Mouse (Mus musculus) cerebellum, adult 2 months (tissue): ENCODE results near the gene Hip1r. TPM values are rescaled to one million over a fixed set of nuclear protein-coding genes. Genes with fewer than 3 reads are reported as not detected.

Experiments
- DNase-seq, 2 experiments: peaks; one replicate each; pipeline ENCODE4 v3.0.0; 2021
- H3K27ac ChIP-seq: fragments of 200-500 bp; 2 replicates; pipeline ENCODE4 v1.5.1; 2012; ENCODE audit warnings: low read length, control low read depth, inconsistent platforms; ENCODE audit not compliant: insufficient read depth
- H3K27me3 ChIP-seq: fragments of 200-500 bp; 2 replicates; pipeline ENCODE4 v1.6.1; 2012; ENCODE audit warnings: inconsistent platforms, mild to moderate bottlenecking, low read length, moderate library complexity; ENCODE audit not compliant: control insufficient read depth, insufficient read depth
- H3K4me1 ChIP-seq: fragments of 200-500 bp; 2 replicates; pipeline ENCODE4 v1.6.1; 2011; ENCODE audit warnings: low read length; ENCODE audit not compliant: control insufficient read depth, insufficient read depth
- H3K4me3 ChIP-seq: fragments of 200-500 bp; replicated peaks from 2 replicates; pipeline ENCODE3; 2011; ENCODE audit warnings: mild to moderate bottlenecking, low read depth, low read length, control low read depth; ENCODE audit not compliant: insufficient read depth
- CTCF ChIP-seq: fragments of 200-500 bp; IDR thresholded peaks from 2 replicates; pipeline ENCODE4 v1.5.1; 2011; ENCODE audit warnings: low read depth, mild to moderate bottlenecking, control low read depth, low read length, moderate library complexity, borderline replicate concordance; ENCODE audit not compliant: insufficient read depth
- POLR2A ChIP-seq: fragments of 200-500 bp; IDR thresholded peaks from 2 replicates; pipeline ENCODE4 v1.6.1; 2011; ENCODE audit warnings: low read length, control low read depth, borderline replicate concordance; ENCODE audit not compliant: insufficient read depth
- WGBS: fragments of 180-500 bp; shearing (Covaris S2); methylation state at CpG from one replicate; pipeline ENCODE4 v1.1.7; 2018; 5-methylcytosine and 5-hydroxymethylcytosine counted together
- polyA plus RNA-seq: library from polyadenylated mRNA; depleted of rRNA; stranded (reverse); fragments of >200 nt; gene quantifications from 2 replicates; pipeline ENCODE4 v1.2.3, GENCODE M21; 2012

Gene Hip1r
- polyA plus RNA-seq, 1 experiment = 42.4 TPM

- Histone ChIP-seq H3K27me3 (no peaks in the 10 kb centered on the region), H3K4me3 (no peak overlapping the region), H3K27ac (no peak overlapping the region), H3K4me1 (no peaks in the 10 kb centered on the region)
- no peak for TF ChIP-seq CTCF
- TF ChIP-seq POLR2A = no peak
- no peak for DNase-seq
- WGBS = 90% methylated on average over 5 of the region's 5 CpGs
Measured at GRCm38 (mm10) chr5:123935931-123936330, 37.5 kb upstream of the Hip1r start.

GRCm38 (mm10) chr5:123938479-123938878 is 34.9 kb upstream of the Hip1r start:
- no peak overlapping the region for H3K27ac ChIP-seq
- no peaks in the 10 kb centered on the region for H3K27me3 ChIP-seq
- 86% methylated on average over 5 of the region's 5 CpGs for WGBS
- TF ChIP-seq POLR2A (no peak), CTCF (no peak)
- DNase-seq = no peak
- no peaks in the 10 kb centered on the region for H3K4me1 ChIP-seq
- no peak overlapping the region for H3K4me3 ChIP-seq

DNA sequence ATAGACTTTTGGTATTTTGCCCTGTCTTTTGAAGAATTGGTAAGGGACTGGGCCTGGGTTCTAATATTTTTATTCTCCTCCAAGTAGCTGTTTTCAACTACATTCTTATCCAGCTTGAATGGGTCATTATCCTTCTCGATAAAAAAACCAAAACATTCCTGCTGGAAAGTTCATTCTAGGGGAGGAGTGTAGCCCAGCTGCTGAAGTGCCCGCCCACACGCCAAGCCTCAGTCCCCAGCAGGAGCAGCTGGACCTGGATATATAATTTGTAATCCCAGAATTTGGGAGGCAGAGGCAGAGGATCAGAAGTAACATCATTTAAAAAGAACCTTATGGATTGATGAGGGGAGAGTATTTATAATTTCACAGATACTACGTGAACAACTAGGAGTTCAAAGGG is 26.9 kb upstream of the Hip1r start:
- no peak overlapping the region for H3K4me3 ChIP-seq

DNA sequence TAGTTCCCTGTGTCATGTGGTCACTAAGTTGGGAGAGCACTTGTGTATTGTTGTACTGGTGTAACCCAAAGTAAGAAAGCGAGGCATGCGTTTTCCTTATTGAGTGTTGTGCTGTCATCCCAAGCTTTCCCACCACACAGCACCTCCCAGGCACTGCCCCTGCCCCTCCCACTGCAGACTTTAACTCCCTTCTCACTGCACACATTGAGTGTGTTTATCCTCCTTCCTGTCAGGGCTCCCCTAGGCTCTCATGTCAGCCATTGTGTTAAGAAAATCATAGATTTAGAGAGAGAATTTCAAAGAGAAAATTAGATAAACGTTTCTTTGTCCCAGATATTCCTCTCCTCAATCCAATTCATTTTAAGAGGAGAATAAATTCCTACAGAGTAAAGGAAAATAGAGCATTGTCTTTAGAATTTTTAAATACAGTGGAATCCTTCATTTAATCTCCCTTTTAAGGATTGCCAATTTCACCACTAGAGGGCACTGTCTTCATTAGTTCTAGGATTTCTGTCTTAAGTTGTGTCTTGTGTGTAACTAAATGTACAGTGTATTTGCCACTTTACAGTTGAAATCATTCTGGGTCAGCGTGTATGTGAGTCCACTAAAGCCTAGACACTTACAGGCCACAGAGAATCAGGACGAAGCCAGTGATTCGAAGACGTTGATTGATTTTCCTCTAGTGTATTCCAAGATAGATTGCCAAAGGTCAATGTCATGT is 26.2 kb upstream of the Hip1r start:
- DNase-seq = peak; percentile 22 to 52
- H3K27ac ChIP-seq = no peak overlapping the region
- no peaks in the 10 kb centered on the region for H3K4me1 ChIP-seq
- no peaks in the 10 kb centered on the region for H3K27me3 ChIP-seq
- WGBS = 48% methylated on average over 7 of the region's 7 CpGs
- TF ChIP-seq CTCF (peak; percentile 43; the same call in 1 of the 2 replicates), POLR2A (no peak)
- H3K4me3 ChIP-seq = no peak overlapping the region

More for the DNA sequence above, 26.9 kb upstream of the Hip1r start:
- no peak for DNase-seq
- H3K27ac ChIP-seq = no peak overlapping the region
- no peaks in the 10 kb centered on the region for H3K27me3 ChIP-seq
- H3K4me1 ChIP-seq = no peaks in the 10 kb centered on the region
- TF ChIP-seq POLR2A (no peak), CTCF (no peak)
- 74% methylated on average over 4 of the region's 4 CpGs for WGBS

GRCm38 (mm10) chr5:123952365-123953045 is 20.9 kb upstream of the Hip1r start:
- no peak for DNase-seq
- no peak overlapping the region for H3K27ac ChIP-seq
- H3K4me1 ChIP-seq = no peaks in the 10 kb centered on the region
- no peak overlapping the region for H3K4me3 ChIP-seq
- 40% methylated on average over 5 of the region's 5 CpGs for WGBS
- H3K27me3 ChIP-seq = no peaks in the 10 kb centered on the region
- no peak for TF ChIP-seq POLR2A
- no peak for TF ChIP-seq CTCF

DNA sequence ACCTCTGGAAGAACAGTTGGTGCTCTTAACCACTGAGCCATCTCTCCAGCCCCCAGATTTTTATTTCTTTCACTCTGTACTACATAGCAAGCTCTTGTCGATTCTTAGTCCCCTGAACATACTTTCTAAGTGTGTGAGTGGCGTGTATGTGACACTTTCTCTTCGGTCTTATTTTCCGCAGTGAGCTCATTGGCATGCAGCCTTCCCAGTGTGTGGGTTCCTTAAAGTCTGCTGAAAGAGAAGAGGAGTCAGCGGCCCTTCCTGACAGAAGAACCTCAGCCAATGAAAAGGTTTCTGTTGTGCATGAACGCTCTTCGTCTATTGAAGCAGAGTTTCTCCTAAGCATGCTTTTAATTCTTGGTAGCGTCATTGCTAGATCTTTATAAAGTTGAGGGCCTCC is 16.2 kb upstream of the Hip1r start:
- H3K27me3 ChIP-seq = no peaks in the 10 kb centered on the region
- WGBS = 75% methylated on average over 8 of the region's 8 CpGs
- no peak overlapping the region for H3K27ac ChIP-seq
- no peak for DNase-seq
- TF ChIP-seq CTCF (no peak), POLR2A (no peak)
- no peaks in the 10 kb centered on the region for H3K4me1 ChIP-seq
- H3K4me3 ChIP-seq = no peak overlapping the region

- TF ChIP-seq POLR2A = no peak
- TF ChIP-seq CTCF = no peak
- WGBS = 90% methylated on average over 3 of the region's 3 CpGs
- Histone ChIP-seq H3K27ac (no peak overlapping the region), H3K27me3 (no peaks in the 10 kb centered on the region), H3K4me3 (no peak overlapping the region), H3K4me1 (no peaks in the 10 kb centered on the region)
- no peak for DNase-seq
Measured at GRCm38 (mm10) chr5:123959018-123959417, 14.4 kb upstream of the Hip1r start.

- no peaks in the 10 kb centered on the region for H3K27me3 ChIP-seq
Measured at GRCm38 (mm10) chr5:123960129-123960528, 13.3 kb upstream of the Hip1r start.

More at GRCm38 (mm10) chr5:123960129-123960528, 13.3 kb upstream of the Hip1r start:
- 74% methylated on average over 8 of the region's 8 CpGs for WGBS
- Histone ChIP-seq H3K4me3 (no peak overlapping the region), H3K27ac (no peak overlapping the region), H3K4me1 (no peaks in the 10 kb centered on the region)
- TF ChIP-seq CTCF = no peak
- no peak for TF ChIP-seq POLR2A
- DNase-seq = no peak
